Mouse (Mus musculus): ENCODE results near the gene Cfap74. TPM values are rescaled to one million over a fixed set of nuclear protein-coding genes. Genes with fewer than 3 reads are reported as not detected.

Gene Cfap74
- polyA plus RNA-seq, 1 experiment: 23.1 TPM

DNA sequence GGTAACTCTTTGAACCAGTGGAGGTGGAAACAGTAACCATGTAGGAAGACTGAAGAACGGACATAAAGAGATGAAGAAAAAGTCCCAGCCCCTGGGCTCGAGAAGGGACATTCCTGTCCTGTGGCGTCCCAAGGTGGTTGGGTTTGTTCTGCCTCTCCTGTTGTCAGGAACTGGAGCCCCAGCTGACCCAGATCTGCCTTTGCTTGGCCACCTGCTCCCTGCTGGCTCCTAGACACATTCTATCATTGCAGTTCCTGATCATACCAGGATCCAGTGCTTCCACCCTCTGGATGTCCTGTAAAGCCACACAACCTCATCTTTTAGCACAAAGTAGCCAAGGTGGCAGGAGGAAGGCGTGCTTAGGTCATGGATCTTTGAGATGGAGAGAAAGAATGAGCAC, 25.7 kb upstream of the Cfap74 start:
- no peak for DNase-seq
- WGBS: 85% methylated on average over 4 of the region's 4 CpGs
- no peak overlapping the region for H3K4me3 ChIP-seq (ENCODE audit: control insufficient read depth, insufficient read depth, low read length)
- H3K27me3 ChIP-seq (ENCODE audit: control insufficient read depth, insufficient read depth, low read length): no peaks in the 10 kb centered on the region; the same call in 1 of the 2 replicates
- H3K4me1 ChIP-seq (replicated peaks; ENCODE audit: control insufficient read depth, insufficient read depth, low read length): no peaks in the 10 kb centered on the region
- no peak overlapping the region for H3K27ac ChIP-seq (ENCODE audit: control insufficient read depth, insufficient read depth, low read length)
- H3K36me3 ChIP-seq (ENCODE audit: control insufficient read depth, insufficient read depth, low read length): no peaks in the 10 kb centered on the region
- TF ChIP-seq CTCF (IDR thresholded peaks at IDR 0.05; ENCODE audit: borderline replicate concordance, control insufficient read depth, extremely low read depth, insufficient read depth, low read length, poor library complexity) (no peak), POLR2A (IDR thresholded peaks at IDR 0.05; ENCODE audit: control insufficient read depth, extremely low read depth, insufficient read depth, low read length, poor library complexity) (no peak)

GRCm38 (mm10) chr4:155387166-155387565, 21.8 kb upstream of the Cfap74 start:
- H3K4me3 ChIP-seq (ENCODE audit: control insufficient read depth, insufficient read depth, low read length): no peak overlapping the region
- no peak overlapping the region for H3K27ac ChIP-seq (ENCODE audit: control insufficient read depth, insufficient read depth, low read length)
- H3K4me1 ChIP-seq (replicated peaks; ENCODE audit: control insufficient read depth, insufficient read depth, low read length): no peaks in the 10 kb centered on the region
- no peak for DNase-seq
- H3K36me3 ChIP-seq (ENCODE audit: control insufficient read depth, insufficient read depth, low read length): no peaks in the 10 kb centered on the region
- 88% methylated on average over 8 of the region's 8 CpGs for WGBS
- no peak for TF ChIP-seq CTCF (IDR thresholded peaks at IDR 0.05; ENCODE audit: borderline replicate concordance, control insufficient read depth, extremely low read depth, insufficient read depth, low read length, poor library complexity)
- TF ChIP-seq POLR2A (IDR thresholded peaks at IDR 0.05; ENCODE audit: control insufficient read depth, extremely low read depth, insufficient read depth, low read length, poor library complexity): no peak
- no peaks in the 10 kb centered on the region; the same call in 1 of the 2 replicates for H3K27me3 ChIP-seq (ENCODE audit: control insufficient read depth, insufficient read depth, low read length)

- no peaks in the 10 kb centered on the region; the same call in 1 of the 2 replicates for H3K27me3 ChIP-seq (ENCODE audit: control insufficient read depth, insufficient read depth, low read length)
These were observed 13.5 kb upstream of the Cfap74 start for GRCm38 (mm10) chr4:155395471-155395870.

DNA sequence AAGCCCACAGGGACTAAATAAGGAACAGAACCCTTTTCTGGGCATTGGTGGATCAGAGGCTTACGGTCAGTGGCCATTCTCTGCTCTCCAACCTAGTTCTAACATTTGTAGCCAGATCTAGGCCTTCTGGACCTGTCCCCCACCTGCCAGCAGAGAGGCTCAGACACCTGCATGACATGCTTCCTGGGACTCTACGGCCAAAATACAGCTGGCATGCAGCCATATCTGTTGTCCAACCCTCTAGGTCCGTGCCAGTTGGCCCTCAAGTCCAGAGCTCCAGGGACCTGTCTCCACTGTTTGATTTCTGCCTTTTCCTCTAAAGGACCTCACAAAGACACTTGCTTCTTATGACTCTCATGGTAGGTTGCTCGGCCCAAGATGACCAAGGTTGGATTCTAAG, 12.2 kb upstream of the Cfap74 start:
- H3K27ac ChIP-seq (ENCODE audit: control insufficient read depth, insufficient read depth, low read length): no peak overlapping the region
- no peaks in the 10 kb centered on the region; the same call in 1 of the 2 replicates for H3K27me3 ChIP-seq (ENCODE audit: control insufficient read depth, insufficient read depth, low read length)
- peaks cover 7% of the 10 kb centered on the region for H3K4me1 ChIP-seq (replicated peaks; ENCODE audit: control insufficient read depth, insufficient read depth, low read length)
- WGBS: 93% methylated on average over 4 of the region's 4 CpGs
- no peaks in the 10 kb centered on the region for H3K36me3 ChIP-seq (ENCODE audit: control insufficient read depth, insufficient read depth, low read length)
- DNase-seq: no peak
- no peak overlapping the region for H3K4me3 ChIP-seq (ENCODE audit: control insufficient read depth, insufficient read depth, low read length)
- TF ChIP-seq CTCF (IDR thresholded peaks at IDR 0.05; ENCODE audit: borderline replicate concordance, control insufficient read depth, extremely low read depth, insufficient read depth, low read length, poor library complexity) (no peak), POLR2A (IDR thresholded peaks at IDR 0.05; ENCODE audit: control insufficient read depth, extremely low read depth, insufficient read depth, low read length, poor library complexity) (no peak)

More at GRCm38 (mm10) chr4:155395471-155395870, 13.5 kb upstream of the Cfap74 start:
- WGBS: 88% methylated on average over 5 of the region's 5 CpGs
- peaks cover 7% of the 10 kb centered on the region for H3K4me1 ChIP-seq (replicated peaks; ENCODE audit: control insufficient read depth, insufficient read depth, low read length)
- no peaks in the 10 kb centered on the region for H3K36me3 ChIP-seq (ENCODE audit: control insufficient read depth, insufficient read depth, low read length)
- no peak overlapping the region for H3K27ac ChIP-seq (ENCODE audit: control insufficient read depth, insufficient read depth, low read length)
- no peak overlapping the region for H3K4me3 ChIP-seq (ENCODE audit: control insufficient read depth, insufficient read depth, low read length)
- no peak for DNase-seq
- TF ChIP-seq CTCF (IDR thresholded peaks at IDR 0.05; ENCODE audit: borderline replicate concordance, control insufficient read depth, extremely low read depth, insufficient read depth, low read length, poor library complexity): no peak
- TF ChIP-seq POLR2A (IDR thresholded peaks at IDR 0.05; ENCODE audit: control insufficient read depth, extremely low read depth, insufficient read depth, low read length, poor library complexity): no peak

DNA sequence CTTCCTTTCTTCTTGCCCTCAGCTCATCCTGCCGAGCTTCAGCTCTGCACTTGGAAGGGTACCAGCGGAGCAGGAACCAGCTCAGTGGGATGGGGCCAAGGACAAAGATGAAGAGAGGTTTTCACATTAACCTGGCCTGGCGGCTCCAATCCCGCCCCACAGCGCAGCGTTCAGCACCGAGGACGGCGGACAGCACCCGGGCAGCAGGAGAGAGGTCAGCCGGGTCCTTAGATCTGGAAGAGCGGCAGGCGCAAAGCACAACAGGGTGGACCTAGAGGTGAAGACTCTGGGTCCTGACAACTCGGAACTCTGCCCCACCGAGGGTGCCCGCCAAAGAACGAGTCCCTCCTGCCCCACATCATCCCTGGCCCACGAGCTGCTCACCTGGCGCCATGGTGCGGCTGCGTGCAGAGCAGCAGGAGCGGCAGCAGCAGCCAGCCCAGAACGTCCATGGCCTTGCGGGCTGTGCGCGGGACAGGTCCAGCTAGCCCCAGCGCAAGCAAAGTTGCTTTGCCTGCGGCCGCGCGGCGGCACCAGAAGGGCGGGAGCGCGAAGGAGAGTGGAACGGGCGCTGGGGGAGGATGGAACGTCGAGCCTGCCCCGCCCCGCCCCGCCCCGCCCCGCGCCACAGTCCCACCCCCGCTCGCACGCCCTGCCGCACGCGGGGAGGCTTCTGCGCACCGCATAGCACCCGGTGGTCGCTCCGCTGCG, 11.3 kb upstream of the Cfap74 start, which contains the start of gene Gabrd:
TSS of gene Gabrd (minus strand) at position 602 of the 711 bp plus-strand sequence.
- Histone ChIP-seq H3K27me3 (ENCODE audit: control insufficient read depth, insufficient read depth, low read length) (no peaks in the 10 kb centered on the region; the same call in 1 of the 2 replicates), H3K4me3 (ENCODE audit: control insufficient read depth, insufficient read depth, low read length) (peak within 1 kb of the TSS; percentile 16; the same call in 1 of the 2 replicates), H3K4me1 (replicated peaks; ENCODE audit: control insufficient read depth, insufficient read depth, low read length) (peaks cover 7% of the 10 kb centered on the region), H3K36me3 (ENCODE audit: control insufficient read depth, insufficient read depth, low read length) (no peaks in the 10 kb centered on the region), H3K27ac (ENCODE audit: control insufficient read depth, insufficient read depth, low read length) (no peak within 1 kb of the TSS)
- peak; percentile 44 for DNase-seq
- TF ChIP-seq POLR2A (IDR thresholded peaks at IDR 0.05; ENCODE audit: control insufficient read depth, extremely low read depth, insufficient read depth, low read length, poor library complexity): no peak
- no peak for TF ChIP-seq CTCF (IDR thresholded peaks at IDR 0.05; ENCODE audit: borderline replicate concordance, control insufficient read depth, extremely low read depth, insufficient read depth, low read length, poor library complexity)
- WGBS: 3% methylated on average over 45 of the region's 57 CpGs

- Histone ChIP-seq H3K4me1 (replicated peaks; ENCODE audit: control insufficient read depth, insufficient read depth, low read length) (peaks cover 7% of the 10 kb centered on the region), H3K4me3 (ENCODE audit: control insufficient read depth, insufficient read depth, low read length) (0 out of 2 replicates have a peak overlapping the region, but pooled peaks have one; percentile 16), H3K36me3 (ENCODE audit: control insufficient read depth, insufficient read depth, low read length) (no peaks in the 10 kb centered on the region), H3K27ac (ENCODE audit: control insufficient read depth, insufficient read depth, low read length) (no peak overlapping the region), H3K27me3 (ENCODE audit: control insufficient read depth, insufficient read depth, low read length) (no peaks in the 10 kb centered on the region; the same call in 1 of the 2 replicates)
- no peak for DNase-seq
- no peak for TF ChIP-seq CTCF (IDR thresholded peaks at IDR 0.05; ENCODE audit: borderline replicate concordance, control insufficient read depth, extremely low read depth, insufficient read depth, low read length, poor library complexity)
- no peak for TF ChIP-seq POLR2A (IDR thresholded peaks at IDR 0.05; ENCODE audit: control insufficient read depth, extremely low read depth, insufficient read depth, low read length, poor library complexity)
- 13% methylated on average over 9 of the region's 9 CpGs for WGBS
These were observed 10.8 kb upstream of the Cfap74 start for GRCm38 (mm10) chr4:155398222-155398540.

All from thymus, adult 2 months (tissue).